Mouse (Mus musculus) CH12.LX (cell line): ENCODE measurements around the gene Pde1b. TPM values are rescaled to one million over a fixed set of nuclear protein-coding genes. Genes with fewer than 3 reads are reported as not detected.

Source experiments
- DNase-seq: peaks from one replicate; pipeline ENCODE4 v3.0.0-alpha.2; 2013; ENCODE audit errors: extremely low read depth
- H3K27ac ChIP-seq: 2 replicates; pipeline ENCODE4 v1.5.1; 2012; ENCODE audit warnings: low read depth, mild to moderate bottlenecking, control low read depth, moderate library complexity; ENCODE audit not compliant: insufficient read depth
- H3K27me3 ChIP-seq: replicated peaks from 2 replicates; pipeline ENCODE3; 2012; ENCODE audit warnings: inconsistent platforms
- H3K36me3 ChIP-seq, 2 experiments: replicated peaks in 1 of 2; 2 replicates each; pipeline versions ENCODE3 to v1.6.1; 2012; ENCODE audit warnings: inconsistent platforms in 1 of 2, low read length in 1 of 2, mild to moderate bottlenecking in 1 of 2, mixed read lengths in 1 of 2, moderate library complexity in 1 of 2; ENCODE audit not compliant: control insufficient read depth in 1 of 2, insufficient read depth in 1 of 2
- H3K4me1 ChIP-seq, 2 experiments: 2 replicates each; pipeline ENCODE4 v1.6.1; 2012; ENCODE audit warnings: inconsistent platforms in 1 of 2, moderate library complexity in 1 of 2; ENCODE audit not compliant: insufficient read depth in 2 of 2, control insufficient read depth in 1 of 2
- H3K4me2 ChIP-seq: 2 replicates; pipeline ENCODE4 v1.6.1; 2012; ENCODE audit warnings: low read depth, mild to moderate bottlenecking, control low read depth; ENCODE audit not compliant: poor library complexity, insufficient read depth, severe bottlenecking
- H3K4me3 ChIP-seq, 3 experiments: fragments of 150-350 bp in 1 of 3; sonication (generic) in 1 of 3; replicated peaks in 1 of 3; 2 replicates each; pipeline versions ENCODE3 to v1.5.1; 2011 to 2012; ENCODE audit warnings: low read depth in 2 of 3, low read length in 2 of 3, mild to moderate bottlenecking in 2 of 3, moderate library complexity in 2 of 3, control low read depth in 1 of 3, improper control_type of control experiment in 1 of 3, inconsistent platforms in 1 of 3, mixed read lengths in 1 of 3; ENCODE audit not compliant: poor library complexity in 1 of 3
- H3K79me2 ChIP-seq: replicated peaks from 2 replicates; pipeline ENCODE4 v1.6.1; 2012; ENCODE audit warnings: mild to moderate bottlenecking, moderate library complexity; ENCODE audit not compliant: control insufficient read depth, poor library complexity, insufficient read depth, severe bottlenecking; ENCODE audit errors: extremely low read depth
- H3K9ac ChIP-seq: 2 replicates; pipeline ENCODE4 v1.6.1; 2012; ENCODE audit warnings: low read depth, mild to moderate bottlenecking, control low read depth, moderate library complexity; ENCODE audit not compliant: insufficient read depth
- H3K9me3 ChIP-seq: replicated peaks from 2 replicates; pipeline ENCODE3; 2012; ENCODE audit warnings: low read length, inconsistent platforms, mixed read lengths
- BHLHE40 ChIP-seq: IDR thresholded peaks from 2 replicates; pipeline ENCODE4 v1.6.1; 2011; ENCODE audit warnings: mild to moderate bottlenecking, low read depth, low read length, improper control_type of control experiment
- CHD1 ChIP-seq: IDR thresholded peaks from 2 replicates; pipeline ENCODE4 v1.6.1; 2012; ENCODE audit warnings: low read depth, low read length, improper control_type of control experiment, inconsistent platforms
- CHD2 ChIP-seq: IDR thresholded peaks from 2 replicates; pipeline ENCODE4 v1.6.1; 2011; ENCODE audit warnings: low read length, improper control_type of control experiment
- CTCF ChIP-seq, 2 experiments: IDR thresholded peaks in 1 of 2; conservative IDR thresholded peaks in 1 of 2; 2 replicates each; pipeline ENCODE4 v1.5.1; 2011 to 2012; ENCODE audit warnings: low read depth in 2 of 2, low read length in 2 of 2, improper control_type of control experiment in 1 of 2, inconsistent platforms in 1 of 2, mild to moderate bottlenecking in 1 of 2, moderate library complexity in 1 of 2
- E2F4 ChIP-seq: IDR thresholded peaks from 2 replicates; pipeline ENCODE4 v1.6.1; 2011; ENCODE audit warnings: low read depth, low read length, improper control_type of control experiment; ENCODE audit not compliant: insufficient replicate concordance
- ELF1 ChIP-seq: IDR thresholded peaks from 2 replicates; pipeline ENCODE4 v1.6.1; 2014; ENCODE audit warnings: low read depth, mild to moderate bottlenecking, inconsistent platforms, low read length, improper control_type of control experiment
- EP300 ChIP-seq: IDR thresholded peaks from 2 replicates; pipeline ENCODE4 v1.6.1; 2011; ENCODE audit warnings: low read length, improper control_type of control experiment
- ETS1 ChIP-seq: conservative IDR thresholded peaks from 2 replicates; pipeline ENCODE4 v1.6.1; 2012; ENCODE audit warnings: low read depth, mild to moderate bottlenecking, inconsistent platforms, low read length, improper control_type of control experiment, moderate library complexity
- GABPA ChIP-seq: IDR thresholded peaks from 2 replicates; pipeline ENCODE4 v1.6.1; 2012; ENCODE audit warnings: low read depth, low read length, improper control_type of control experiment, inconsistent platforms; ENCODE audit not compliant: insufficient replicate concordance
- IRF4 ChIP-seq: IDR thresholded peaks from 2 replicates; pipeline ENCODE4 v1.6.1; 2014; ENCODE audit warnings: low read depth, mild to moderate bottlenecking, inconsistent platforms, low read length, improper control_type of control experiment
- JUN ChIP-seq: IDR thresholded peaks from 2 replicates; pipeline ENCODE4 v1.6.1; 2011; ENCODE audit warnings: low read depth, mild to moderate bottlenecking, low read length, improper control_type of control experiment, moderate library complexity; ENCODE audit not compliant: insufficient read depth
- MAZ ChIP-seq: IDR thresholded peaks from 2 replicates; pipeline ENCODE4 v1.6.1; 2012; ENCODE audit warnings: low read depth, mild to moderate bottlenecking, inconsistent platforms, low read length, improper control_type of control experiment, moderate library complexity
- MXI1 ChIP-seq: IDR thresholded peaks from 2 replicates; pipeline ENCODE4 v1.6.1; 2011; ENCODE audit warnings: mild to moderate bottlenecking, low read depth, low read length, improper control_type of control experiment
- MYC ChIP-seq: IDR thresholded peaks from 2 replicates; pipeline ENCODE4 v1.6.1; 2011; ENCODE audit warnings: low read depth, mild to moderate bottlenecking, improper control_type of control experiment, low read length
- NRF1 ChIP-seq: IDR thresholded peaks from 2 replicates; pipeline ENCODE4 v1.6.1; 2014; ENCODE audit warnings: low read depth, mild to moderate bottlenecking, inconsistent platforms, low read length, improper control_type of control experiment, moderate library complexity
- PAX5 ChIP-seq: IDR thresholded peaks from 2 replicates; pipeline ENCODE4 v1.6.1; 2012; ENCODE audit warnings: low read length, inconsistent platforms, mixed read lengths
- POLR2A ChIP-seq: IDR thresholded peaks from 2 replicates; pipeline ENCODE4 v1.6.1; 2011; ENCODE audit warnings: low read depth, mild to moderate bottlenecking, improper control_type of control experiment, low read length
- POLR2AphosphoS2 ChIP-seq: IDR thresholded peaks from 2 replicates; pipeline ENCODE4 v1.6.1; 2011; ENCODE audit warnings: low read depth, low read length, improper control_type of control experiment
- RAD21 ChIP-seq: IDR thresholded peaks from 2 replicates; pipeline ENCODE4 v1.6.1; 2011; ENCODE audit warnings: low read depth, mild to moderate bottlenecking, low read length, improper control_type of control experiment, moderate library complexity
- RCOR1 ChIP-seq: conservative IDR thresholded peaks from 2 replicates; pipeline ENCODE4 v1.6.1; 2012; ENCODE audit warnings: low read depth, mild to moderate bottlenecking, inconsistent platforms, low read length, improper control_type of control experiment
- SIN3A ChIP-seq: IDR thresholded peaks from 2 replicates; pipeline ENCODE4 v1.6.1; 2012; ENCODE audit warnings: low read length, improper control_type of control experiment, inconsistent platforms
- SMC3 ChIP-seq: IDR thresholded peaks from 2 replicates; pipeline ENCODE4 v1.6.1; 2011; ENCODE audit warnings: low read depth, low read length, improper control_type of control experiment
- TBP ChIP-seq: conservative IDR thresholded peaks from 2 replicates; pipeline ENCODE4 v1.6.1; 2011; ENCODE audit warnings: low read depth, low read length, improper control_type of control experiment
- UBTF ChIP-seq: IDR thresholded peaks from 2 replicates; pipeline ENCODE4 v1.6.1; 2012; ENCODE audit warnings: low read depth, mild to moderate bottlenecking, inconsistent platforms, low read length, improper control_type of control experiment, moderate library complexity
- USF1 ChIP-seq: IDR thresholded peaks from 2 replicates; pipeline ENCODE4 v1.6.1; 2014; ENCODE audit warnings: low read depth, mild to moderate bottlenecking, inconsistent platforms, low read length, improper control_type of control experiment
- USF2 ChIP-seq: conservative IDR thresholded peaks from 2 replicates; pipeline ENCODE4 v1.6.1; 2011; ENCODE audit warnings: low read depth, low read length, improper control_type of control experiment
- ZKSCAN1 ChIP-seq: IDR thresholded peaks from 2 replicates; pipeline ENCODE4 v1.6.1; 2012; ENCODE audit warnings: low read depth, inconsistent platforms, low read length, improper control_type of control experiment, borderline replicate concordance
- ZMIZ1 ChIP-seq: IDR thresholded peaks from 2 replicates; pipeline ENCODE4 v1.6.1; 2012; ENCODE audit warnings: low read depth, mild to moderate bottlenecking, inconsistent platforms, low read length, improper control_type of control experiment
- ZNF384 ChIP-seq: IDR thresholded peaks from 2 replicates; pipeline ENCODE4 v1.6.1; 2012; ENCODE audit warnings: low read depth, low read length, improper control_type of control experiment, inconsistent platforms
- dilution Hi-C: fragments of 300-500 bp; cut with MboI; formaldehyde crosslinking; loops from 2 replicates; pipeline ENCODE4 v1.14.3; 2020; ENCODE audit warnings: low sequenced_read_pairs; ENCODE audit not compliant: extremely low pct_unique_long_range_greater_than_20kb, extremely low pct_ligation_motif_present
- in situ Hi-C: fragments of 300-500 bp; cut with MboI; formaldehyde crosslinking; loops from 3 replicates; pipeline ENCODE4 v1.14.3; 2019; ENCODE audit warnings: low sequenced_read_pairs, low pct_ligation_motif_present, low pct_unique_long_range_greater_than_20kb, mixed read lengths
- polyA plus RNA-seq: library from polyadenylated mRNA; unstranded; fragments of >175 nt; gene quantifications from 2 replicates; pipeline ENCODE4 v1.2.1, GENCODE M21; 2012; ENCODE audit warnings: low read depth; ENCODE audit not compliant: insufficient read length
- total RNA-seq, 2 experiments: library from RNA; depleted of rRNA; stranded (reverse); fragments of 300-350 nt in 1 of 2; fragments of >200 nt in 1 of 2; gene quantifications; 2 replicates each; pipeline ENCODE4 v1.2.3; 2012 to 2014

The Pde1b gene
- total and polyA plus RNA-seq, 3 experiments = 14.2 to 36.7 (median 15.0) TPM

DNA sequence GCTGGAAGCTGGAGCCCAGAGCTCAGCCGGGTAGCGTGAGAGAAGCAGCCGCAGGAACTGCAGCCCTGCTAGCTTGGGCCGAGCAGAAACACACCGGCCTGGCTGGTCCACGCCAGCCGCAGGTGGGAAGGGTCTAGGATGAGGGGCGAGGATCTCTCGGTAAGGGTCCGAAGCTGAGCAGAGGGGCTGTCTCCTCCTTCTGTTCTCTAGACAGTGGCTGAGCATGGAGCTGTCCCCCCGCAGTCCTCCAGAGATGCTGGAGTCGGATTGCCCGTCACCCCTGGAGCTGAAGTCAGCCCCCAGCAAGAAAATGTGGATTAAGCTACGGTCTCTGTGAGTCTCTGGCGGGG, 392 bp downstream of the Pde1b start:
- no peak overlapping the region for H3K9ac ChIP-seq
- no peaks in the 10 kb centered on the region for H3K9me3 ChIP-seq
- no peaks in the 10 kb centered on the region for H3K79me2 ChIP-seq
- in situ Hi-C loops = no loop called here
- H3K4me2 ChIP-seq = no peak overlapping the region
- H3K4me1 ChIP-seq = peaks cover 0 to 7% of the 10 kb centered on the region in 2 experiments; a peak in 2 of 4 replicates
- H3K27ac ChIP-seq = no peak overlapping the region
- DNase-seq = no peak
- TF ChIP-seq TBP (no peak), CHD1 (no peak), JUN (no peak), ZNF384 (no peak), MAZ (no peak), MYC (no peak), GABPA (no peak), ZKSCAN1 (no peak), ETS1 (no peak), BHLHE40 (no peak), USF1 (no peak), CTCF (conservative IDR thresholded peaks at IDR 0.05 in 1 of 2, IDR thresholded peaks at IDR 0.05 in 1 of 2; ENCODE audit: low read depth in 2 of 2, low read length in 2 of 2) (no peak), UBTF (no peak), RAD21 (no peak), SMC3 (no peak), PAX5 (no peak), USF2 (no peak), EP300 (no peak), IRF4 (no peak), CHD2 (no peak)
- dilution Hi-C loops = no loop called here
- no peak overlapping the region for H3K4me3 ChIP-seq
- peaks cover 53 to 97% of the 10 kb centered on the region in 2 experiments for H3K36me3 ChIP-seq
- H3K27me3 ChIP-seq = no peaks in the 10 kb centered on the region

DNA sequence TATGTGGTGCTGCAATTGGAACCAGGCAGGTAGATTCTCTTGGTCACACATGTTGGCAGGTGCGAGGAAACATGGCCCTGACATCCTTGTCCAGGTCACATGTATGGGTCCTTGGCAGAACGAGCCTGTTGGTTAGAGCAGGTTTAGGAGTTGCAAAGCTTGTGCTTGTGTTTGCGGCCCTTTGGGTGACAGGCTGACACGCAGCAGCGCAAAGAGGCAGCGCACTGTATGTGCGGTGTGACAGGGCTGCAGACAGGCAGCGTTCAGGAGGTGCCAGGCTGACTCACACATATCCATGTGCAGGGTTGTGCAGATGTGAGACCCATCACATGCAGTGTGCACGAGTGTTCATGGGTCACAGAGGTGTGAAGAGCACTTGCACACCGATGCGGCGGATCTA, 826 bp downstream of the Pde1b start:
- dilution Hi-C loops (no loop called here), in situ Hi-C loops (no loop called here)
- DNase-seq = no peak
- Histone ChIP-seq H3K9me3 (no peaks in the 10 kb centered on the region), H3K79me2 (no peaks in the 10 kb centered on the region), H3K9ac (no peak overlapping the region), H3K27ac (no peak overlapping the region), H3K36me3 (peaks cover 50 to 97% of the 10 kb centered on the region in 2 experiments), H3K4me2 (no peak overlapping the region), H3K27me3 (no peaks in the 10 kb centered on the region), H3K4me3 (no peak overlapping the region), H3K4me1 (peaks cover 0 to 7% of the 10 kb centered on the region in 2 experiments; a peak in 2 of 4 replicates)
- no peak for TF ChIP-seq MXI1
- no peak for TF ChIP-seq GABPA
- TF ChIP-seq POLR2AphosphoS2 = no peak
- no peak for TF ChIP-seq ZMIZ1
- TF ChIP-seq ETS1 = no peak
- TF ChIP-seq MYC = no peak
- no peak for TF ChIP-seq TBP
- TF ChIP-seq IRF4 = no peak
- no peak for TF ChIP-seq RCOR1
- no peak for TF ChIP-seq BHLHE40
- TF ChIP-seq NRF1 = no peak
- no peak for TF ChIP-seq CHD1
- no peak for TF ChIP-seq SIN3A
- TF ChIP-seq POLR2A = no peak
- TF ChIP-seq USF1 = no peak
- TF ChIP-seq CHD2 = no peak
- TF ChIP-seq E2F4 = no peak
- no peak for TF ChIP-seq EP300
- no peak for TF ChIP-seq ELF1
